Mouse (Mus musculus): ENCODE data around the gene Zdhhc14. TPM values are rescaled to one million over a fixed set of nuclear protein-coding genes. Genes with fewer than 3 reads are reported as not detected.

The Zdhhc14 gene
- polyA plus RNA-seq (2015; fragmentation: Nextera tagmentation; extraction: Ambion mirVana), result 5.9 and 6.3 TPM in 2 replicates

DNA sequence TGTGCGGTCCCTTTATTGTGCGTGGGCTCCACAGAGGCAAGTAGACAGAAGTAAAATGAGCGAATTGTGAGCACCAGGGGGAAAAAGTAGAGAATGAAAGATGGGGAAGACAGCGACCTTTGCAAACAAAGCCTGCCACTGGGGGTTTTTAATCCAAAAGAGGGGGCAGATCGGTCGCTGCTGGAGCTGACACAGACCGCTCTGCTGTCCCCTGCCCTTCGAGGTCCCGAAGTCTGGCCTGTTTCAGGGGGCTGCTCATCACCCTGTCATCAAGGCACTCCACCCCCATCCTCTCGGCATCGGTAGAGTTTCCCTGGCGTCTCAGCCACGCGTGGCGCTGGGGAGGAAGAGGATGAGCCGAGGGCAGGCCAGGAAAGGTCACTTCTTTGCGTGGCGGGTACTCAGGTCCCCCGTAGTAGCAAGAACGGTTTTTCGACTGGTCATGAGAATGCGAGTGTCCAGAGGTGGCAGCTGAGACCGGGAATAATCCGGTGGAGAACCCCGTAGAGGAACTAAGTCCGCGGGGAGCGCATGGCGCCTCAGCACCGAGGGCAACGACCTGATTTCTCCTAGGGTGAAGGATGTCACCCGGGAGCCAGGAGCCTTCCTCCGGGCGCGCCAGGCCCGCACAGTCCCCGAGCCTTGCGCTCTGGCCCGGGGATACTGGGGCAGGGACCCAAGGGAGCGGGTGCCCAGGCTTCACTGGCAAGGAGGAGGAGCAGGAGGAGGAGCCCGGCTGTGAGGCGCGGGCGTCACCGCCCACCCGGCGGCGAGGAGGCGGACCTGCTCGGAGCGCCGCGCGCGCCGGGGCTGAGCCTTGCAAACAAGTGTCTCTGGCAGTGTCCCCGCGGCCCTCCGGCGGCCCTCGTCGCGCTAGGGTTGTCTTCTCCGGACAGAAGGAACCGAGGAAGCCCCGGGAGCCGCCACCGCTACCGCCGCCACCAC, at the start of gene Zdhhc14:
TSS of gene Zdhhc14 (plus strand) at position 757 of the 945 bp plus-strand sequence.

Other genes starting within 250 kb of the Zdhhc14 start
- gene Ldhal6b, start 73.8 kb upstream of the Zdhhc14 start, polyA plus RNA-seq (2015; fragmentation: Nextera tagmentation; extraction: Ambion mirVana), result not detected in 2 replicates
- gene Tmem242, start 52.3 kb upstream of the Zdhhc14 start, polyA plus RNA-seq (2015; fragmentation: Nextera tagmentation; extraction: Ambion mirVana), result 120 and 126 TPM in 2 replicates